Mouse (Mus musculus) inflammation-experienced regulatory T-cells, adult 6 months (primary cell): ENCODE measurements around the gene D130040H23Rik. TPM values are rescaled to one million over a fixed set of nuclear protein-coding genes. Genes with fewer than 3 reads are reported as not detected.
"Not testable (repeated sequence)": the region's sequence is repeated elsewhere in the genome, so short reads cannot be mapped to it uniquely, and the experiment has no call there.

Source experiments
- ATAC-seq: one replicate; pipeline ENCODE4 v1.8.0; 2017
- polyA plus RNA-seq, 3 experiments: library from polyadenylated mRNA; unstranded; fragments of 100-300 nt; shearing (Covaris generic); gene quantifications; one replicate each; pipeline ENCODE4 v1.2.1; 2017

The D130040H23Rik gene
- polyA plus RNA-seq: 10 to 100 TPM; 25.8 to 43.5 (median 31.1) TPM

- ATAC-seq: peak; percentile 100
These were observed at the start of gene D130040H23Rik for GRCm38 (mm10) chr8:69270386-69271202. Gene D130040H23Rik (plus strand): TSS chr8:69271080.

GRCm38 (mm10) chr8:69242541-69242940, 28.3 kb upstream of the D130040H23Rik start:
- ATAC-seq: no peak

- ATAC-seq: no peak
These were observed 2.4 kb upstream of the D130040H23Rik start for GRCm38 (mm10) chr8:69268525-69268924.

- no peak for ATAC-seq
These were observed 299 bp downstream of the D130040H23Rik start for GRCm38 (mm10) chr8:69271203-69271554.

GRCm38 (mm10) chr8:69272435-69272834, 1.6 kb downstream of the D130040H23Rik start:
- ATAC-seq: no peak

GRCm38 (mm10) chr8:69324771-69325170, 53.9 kb downstream of the D130040H23Rik start:
- no peak for ATAC-seq

- ATAC-seq: peak; percentile 68
These were observed 57.7 kb downstream of the D130040H23Rik start for GRCm38 (mm10) chr8:69328301-69329288.

GRCm38 (mm10) chr8:69329289-69329688, 58.4 kb downstream of the D130040H23Rik start:
- not testable (repeated sequence) for ATAC-seq

Other genes with a start within 250 kb of the D130040H23Rik start
- 10 to 100 TPM; 20.2 to 24.6 (median 24.4) TPM for gene Zfp930, start 62.0 kb upstream of the D130040H23Rik start, polyA plus RNA-seq
- gene Gm9495, start 182.5 kb downstream of the D130040H23Rik start, polyA plus RNA-seq: not detected